Mouse (Mus musculus): Measurements from ENCODE around the gene Tnfsf11. TPM values are rescaled to one million over a fixed set of nuclear protein-coding genes. Genes with fewer than 3 reads are reported as not detected.

Gene Tnfsf11
- total RNA-seq, 2 experiments from 2014 or later: not detected

Other genes starting within 250 kb of the Tnfsf11 start
- gene Fam216b, start 219.0 kb downstream of the Tnfsf11 start, total RNA-seq (2015): not detected in 2 replicates
- gene Fam216b, start 219.0 kb downstream of the Tnfsf11 start, total RNA-seq (2017): not detected in 2 replicates
- 40.7 and 40.8 TPM in 2 replicates for gene Akap11, start 228.8 kb upstream of the Tnfsf11 start, total RNA-seq (2015)
- 37.4 and 48.8 TPM in 2 replicates for gene Akap11, start 228.8 kb upstream of the Tnfsf11 start, total RNA-seq (2017)

Data from megakaryocyte progenitor cell, adult 5-6 weeks (primary cell).